Mouse (Mus musculus): Measurements from ENCODE around the gene Homer3.

DNA sequence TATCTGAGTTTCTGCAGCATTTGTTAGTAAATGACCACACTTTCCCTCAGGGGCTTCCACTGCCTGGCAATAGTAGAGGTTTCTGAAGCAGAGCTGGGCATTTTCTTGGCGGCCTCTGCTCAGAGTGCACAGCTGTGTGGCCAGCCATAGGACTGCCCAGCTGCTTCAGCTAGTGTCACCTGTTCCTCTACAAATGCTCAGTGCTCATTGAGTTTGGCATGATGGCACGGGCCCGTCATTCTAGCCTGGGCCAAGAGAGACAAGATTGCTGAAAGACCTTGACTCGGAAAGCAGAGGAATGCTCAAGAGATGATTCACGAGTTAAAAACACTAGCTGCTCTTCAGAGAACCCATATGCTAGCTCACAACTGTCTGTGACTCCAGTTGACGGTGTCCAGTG is 36.0 kb upstream of the Homer3 start:
- no peak for TF ChIP-seq TAL1 (conservative IDR thresholded peaks at IDR 0.05; ENCODE audit: low read depth, low read length)
- no peak for TF ChIP-seq GATA1 (IDR thresholded peaks at IDR 0.05; ENCODE audit: borderline replicate concordance, low read length)
- no peak for TF ChIP-seq CTCF (IDR thresholded peaks at IDR 0.05; ENCODE audit: low read depth, low read length)
- TF ChIP-seq POLR2AphosphoS5 (IDR thresholded peaks at IDR 0.05; ENCODE audit: insufficient replicate concordance, low read depth, low read length), result no peak
